Mouse (Mus musculus) layer of hippocampus, postnatal 25 days (tissue): ENCODE results near the gene She. TPM values are rescaled to one million over a fixed set of nuclear protein-coding genes. Genes with fewer than 3 reads are reported as not detected.

Experiments
- DNase-seq, 2 experiments: peaks; one replicate each; pipeline ENCODE4 v3.0.0; 2022; ENCODE audit warnings: mixed read lengths in 2 of 2, low spot score in 1 of 2; ENCODE audit errors: extremely low spot score in 1 of 2
- total RNA-seq, 2 experiments: library from RNA; stranded (reverse); gene quantifications; 2 replicates each; pipeline ENCODE4 v1.2.3; 2021

The She gene
- total RNA-seq, 2 experiments from 2014 or later, result 2.7 to 3.1 TPM

GRCm38 (mm10) chr3:89880036-89880851 lies 49.1 kb downstream of the She start:
- no peak for DNase-seq

- no peak for DNase-seq
Observed at GRCm38 (mm10) chr3:89882556-89883181, 51.5 kb downstream of the She start.

GRCm38 (mm10) chr3:89883582-89884041 lies 52.4 kb downstream of the She start:
- DNase-seq, result no peak

- no peak for DNase-seq
Observed at GRCm38 (mm10) chr3:89885766-89886165, 54.6 kb downstream of the She start.

- no peak for DNase-seq
Observed at GRCm38 (mm10) chr3:89887582-89888230, 56.5 kb downstream of the She start.

- DNase-seq, result no peak
Observed at GRCm38 (mm10) chr3:89889841-89890430, 58.8 kb downstream of the She start.

GRCm38 (mm10) chr3:89891696-89892095 lies 60.5 kb downstream of the She start:
- DNase-seq, result no peak

GRCm38 (mm10) chr3:89892517-89893106 lies 61.4 kb downstream of the She start:
- DNase-seq, result no peak

- DNase-seq, result no peak
Observed at GRCm38 (mm10) chr3:89896571-89896970, 65.4 kb downstream of the She start.

- no peak for DNase-seq
Observed at GRCm38 (mm10) chr3:89897204-89897796, 66.1 kb downstream of the She start.

GRCm38 (mm10) chr3:89898011-89898410 lies 66.8 kb downstream of the She start:
- DNase-seq, result no peak

GRCm38 (mm10) chr3:89898870-89899510 lies 67.8 kb downstream of the She start:
- DNase-seq, result no peak

GRCm38 (mm10) chr3:89899511-89899908 lies 68.3 kb downstream of the She start:
- DNase-seq, result no peak

GRCm38 (mm10) chr3:89907846-89908245 lies 76.7 kb downstream of the She start:
- DNase-seq, result no peak

Other genes with a start within 250 kb of the She start
- 100 to 1,000 TPM; 104 to 112 TPM for gene Adar, start 116.3 kb upstream of the She start, total RNA-seq
- 10 to 100 TPM; 28.2 to 30.5 TPM for gene Chrnb2, start 66.7 kb upstream of the She start, total RNA-seq
- gene Ube2q1, start 57.8 kb upstream of the She start, total RNA-seq, result 10 to 100 TPM; 92.7 to 95.9 TPM
- 1 to 10 TPM; 4.9 to 5.6 TPM for gene Il6ra, start 81.8 kb downstream of the She start, total RNA-seq
- gene Atp8b2, start 132.1 kb downstream of the She start, total RNA-seq, result 10 to 100 TPM; 68.9 to 96.3 TPM
- gene Hax1, start 167.4 kb downstream of the She start, total RNA-seq, result 10 to 100 TPM; 75.8 to 94.9 TPM
- gene 4933434E20Rik, start 220.3 kb downstream of the She start, total RNA-seq, result 10 to 100 TPM; 88.7 to 91.7 TPM
- 100 to 1,000 TPM; 144 to 181 TPM for gene Ubap2l, start 221.3 kb downstream of the She start, total RNA-seq
- gene Tpm3, start 241.3 kb downstream of the She start, total RNA-seq, result 100 to 1,000 TPM; 164 to 185 TPM